Mouse (Mus musculus) ES-E14 (cell line): Measurements from ENCODE around the gene Tpt1.
"Not testable (repeated sequence)": the region's sequence is repeated elsewhere in the genome, so short reads cannot be mapped to it uniquely, and the experiment has no call there.

Experiments
- HCFC1 ChIP-seq: IDR thresholded peaks from 2 replicates; pipeline ENCODE4 v1.6.1; 2012; ENCODE audit warnings: low read length, inconsistent platforms, borderline replicate concordance; ENCODE audit not compliant: insufficient read depth
- MAFK ChIP-seq: IDR thresholded peaks from 2 replicates; pipeline ENCODE4 v1.6.1; 2014; ENCODE audit warnings: mild to moderate bottlenecking, low read depth, low read length, inconsistent platforms; ENCODE audit not compliant: insufficient read depth

GRCm38 (mm10) chr14:75829817-75830216, 15.1 kb upstream of the Tpt1 start:
- TF ChIP-seq MAFK, HCFC1: not testable (repeated sequence)
